Mouse (Mus musculus) kidney, postnatal 0 days (tissue): ENCODE results near the gene Hoxa7. TPM values are rescaled to one million over a fixed set of nuclear protein-coding genes. Genes with fewer than 3 reads are reported as not detected.

Source experiments
- ATAC-seq: fragments of 200-750 bp; cut with Nextera tagmentation; replicated peaks from 2 replicates; pipeline ENCODE4 v1.8.0; 2017; ENCODE audit warnings: low read depth, moderate number of reproducible peaks, moderate TSS enrichment, moderate library complexity; ENCODE audit not compliant: low FRiP score
- DNase-seq: peaks from one replicate; pipeline ENCODE4 v3.0.0-alpha.2; 2016; ENCODE audit warnings: low spot score
- H3K27ac ChIP-seq: fragments of 300-500 bp; sonication (generic); 2 replicates; pipeline ENCODE4 v1.5.1; 2014; ENCODE audit warnings: mild to moderate bottlenecking
- H3K27me3 ChIP-seq: fragments of 300-500 bp; sonication (generic); 2 replicates; pipeline ENCODE4 v1.6.1; 2014; ENCODE audit warnings: low read length, mixed read lengths; ENCODE audit not compliant: insufficient read depth
- H3K36me3 ChIP-seq: fragments of 300-500 bp; sonication (generic); 2 replicates; pipeline ENCODE4 v1.6.1; 2014; ENCODE audit warnings: low read length, mixed read lengths; ENCODE audit not compliant: insufficient read depth
- H3K4me1 ChIP-seq: fragments of 300-500 bp; sonication (generic); replicated peaks from 2 replicates; pipeline ENCODE4 v1.6.1; 2014; ENCODE audit warnings: antibody characterized with exemption, low read length, mixed read lengths; ENCODE audit not compliant: insufficient read depth
- H3K4me2 ChIP-seq: fragments of 300-500 bp; sonication (generic); 2 replicates; pipeline ENCODE4 v1.6.1; 2014; ENCODE audit warnings: mild to moderate bottlenecking, low read length, moderate library complexity, mixed read lengths
- H3K4me3 ChIP-seq: fragments of 300-500 bp; sonication (generic); replicated peaks from 2 replicates; pipeline ENCODE4 v1.5.1; 2014; ENCODE audit warnings: low read depth, low read length
- H3K9ac ChIP-seq: fragments of 300-500 bp; sonication (generic); 2 replicates; pipeline ENCODE4 v1.6.1; 2014; ENCODE audit warnings: low read depth, low read length
- H3K9me3 ChIP-seq: fragments of 300-500 bp; sonication (generic); replicated peaks from 2 replicates; pipeline ENCODE4 v1.6.1; 2016; ENCODE audit warnings: low read length, inconsistent platforms, mixed read lengths
- CTCF ChIP-seq: IDR thresholded peaks from 2 replicates; pipeline ENCODE4 v1.5.1; 2016; ENCODE audit warnings: antibody characterized with exemption, low read depth, mild to moderate bottlenecking, moderate library complexity
- WGBS: fragments of 180-500 bp; shearing (Covaris S2); extraction: QIAGEN DNeasy Blood & Tissue Kit; methylation state at CpG from one replicate; pipeline ENCODE4 v1.1.7; 2014; 5-methylcytosine and 5-hydroxymethylcytosine counted together
- polyA plus RNA-seq: library from polyadenylated mRNA; unstranded; fragments of >200 nt; fragmentation: Nextera tagmentation; extraction: Ambion mirVana; gene quantifications from 2 replicates; pipeline ENCODE4 v1.2.1, GENCODE M21; 2015

Gene Hoxa7
- polyA plus RNA-seq, 1 experiment from 2014 or later = 29.7 TPM

DNA sequence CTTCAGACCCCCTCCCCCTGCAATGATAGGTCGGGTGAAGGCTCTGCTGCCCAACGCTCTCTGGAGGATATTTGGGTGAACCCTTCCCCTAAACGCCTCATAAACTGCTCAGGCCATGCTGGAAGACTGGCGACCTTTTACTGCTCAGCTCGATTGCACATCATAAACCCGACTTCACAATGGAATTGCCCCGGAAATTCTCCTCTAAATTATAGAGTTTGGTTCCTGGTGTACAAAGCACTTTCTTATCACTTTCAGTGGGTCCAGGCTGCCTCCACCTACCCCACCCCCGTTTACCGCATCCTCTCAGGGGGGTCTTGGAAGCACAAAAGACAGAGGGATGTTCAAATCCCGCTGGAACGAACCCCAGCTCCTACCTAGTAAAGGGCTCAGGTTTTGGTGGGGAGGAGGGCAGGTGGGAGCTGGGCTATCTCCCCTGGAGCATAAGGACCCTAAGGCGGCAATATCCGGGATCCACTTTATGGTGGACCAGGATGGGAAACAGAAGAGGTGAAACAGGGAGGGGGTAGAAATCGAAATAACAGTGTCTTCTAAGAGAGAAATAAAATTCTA, 2.9 kb downstream of the Hoxa7 start:
- DNase-seq (peak; percentile 83), ATAC-seq (no peak)
- peak overlapping the region; percentile 96 for H3K27ac ChIP-seq
- no peaks in the 10 kb centered on the region for H3K9me3 ChIP-seq
- peak overlapping the region; percentile 89 for H3K4me2 ChIP-seq
- H3K4me1 ChIP-seq = peaks cover 47% of the 10 kb centered on the region
- no peaks in the 10 kb centered on the region for H3K27me3 ChIP-seq
- no peaks in the 10 kb centered on the region for H3K36me3 ChIP-seq
- no peak for TF ChIP-seq CTCF
- 25% methylated on average over 14 of the region's 14 CpGs for WGBS
- H3K4me3 ChIP-seq = peak overlapping the region; percentile 62; the same call in 1 of the 2 replicates
- H3K9ac ChIP-seq = peak overlapping the region; percentile 91; the same call in 1 of the 2 replicates

DNA sequence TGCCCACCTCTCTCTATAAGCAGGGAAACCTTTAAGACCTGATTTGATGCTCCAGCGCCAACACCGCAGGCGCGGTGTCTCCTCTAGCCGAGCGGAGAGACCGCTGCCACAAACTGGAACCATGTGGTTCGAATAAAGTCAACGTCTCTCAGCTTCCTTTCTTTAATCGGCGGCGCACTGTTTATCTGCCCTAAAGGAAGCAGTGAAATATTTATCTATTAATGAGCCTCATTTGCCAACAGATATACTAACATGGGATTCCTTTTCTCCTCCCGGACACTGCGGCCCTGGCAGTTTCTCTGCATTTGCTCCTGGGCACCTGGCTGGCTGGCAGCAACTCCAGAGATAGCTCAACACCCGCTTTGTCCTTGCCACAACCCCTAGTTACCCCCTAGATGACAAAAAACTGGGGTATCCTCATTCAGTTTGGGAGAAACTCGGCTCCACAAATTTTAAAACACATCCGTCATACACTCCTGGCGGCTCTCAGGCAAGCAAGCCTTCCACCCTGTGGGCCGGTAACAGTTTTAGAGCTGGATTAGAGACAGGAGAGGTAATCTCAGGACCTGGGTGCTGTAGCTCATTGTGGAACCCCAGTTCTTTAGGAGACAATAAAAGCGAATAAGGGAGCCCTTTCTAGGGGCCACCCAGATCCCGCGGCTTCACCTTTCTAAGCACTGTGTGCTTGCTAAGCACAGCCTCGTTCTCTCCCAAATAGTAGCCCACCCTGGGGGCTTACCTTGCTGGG, 3.6 kb downstream of the Hoxa7 start:
- Histone ChIP-seq H3K4me1 (peaks cover 50% of the 10 kb centered on the region), H3K9ac (peak overlapping the region; percentile 91), H3K4me3 (peak overlapping the region; percentile 62), H3K27me3 (no peaks in the 10 kb centered on the region), H3K9me3 (no peaks in the 10 kb centered on the region), H3K4me2 (peak overlapping the region; percentile 89), H3K27ac (peak overlapping the region; percentile 96), H3K36me3 (no peaks in the 10 kb centered on the region)
- WGBS = 17% methylated on average over 23 of the region's 23 CpGs
- DNase-seq (peak; percentile 64), ATAC-seq (no peak)
- TF ChIP-seq CTCF = no peak

DNA sequence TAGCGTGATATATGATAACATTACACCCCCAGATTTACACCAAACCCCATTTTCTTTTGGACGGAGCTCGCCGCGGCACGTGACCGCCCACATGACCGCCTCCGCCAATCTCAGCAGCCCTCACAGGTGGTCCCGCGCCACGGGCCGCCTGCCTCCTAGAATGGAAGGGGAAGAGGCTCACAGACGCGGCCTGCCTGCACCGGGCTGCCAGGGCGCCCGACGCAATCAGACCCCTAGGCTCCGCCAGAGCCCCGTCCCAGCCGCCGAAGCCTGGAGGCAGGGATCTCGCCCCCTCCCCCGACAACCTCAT, 4.2 kb downstream of the Hoxa7 start:
- ATAC-seq = peak; percentile 81
- TF ChIP-seq CTCF = no peak
- Histone ChIP-seq H3K36me3 (no peaks in the 10 kb centered on the region), H3K9me3 (no peaks in the 10 kb centered on the region), H3K4me3 (peak overlapping the region; percentile 62), H3K4me1 (peaks cover 50% of the 10 kb centered on the region), H3K9ac (peak overlapping the region; percentile 91), H3K27me3 (no peaks in the 10 kb centered on the region), H3K27ac (peak overlapping the region; percentile 96), H3K4me2 (peak overlapping the region; percentile 89)
- DNase-seq = peak; percentile 98
- 1% methylated on average over 25 of the region's 25 CpGs for WGBS

DNA sequence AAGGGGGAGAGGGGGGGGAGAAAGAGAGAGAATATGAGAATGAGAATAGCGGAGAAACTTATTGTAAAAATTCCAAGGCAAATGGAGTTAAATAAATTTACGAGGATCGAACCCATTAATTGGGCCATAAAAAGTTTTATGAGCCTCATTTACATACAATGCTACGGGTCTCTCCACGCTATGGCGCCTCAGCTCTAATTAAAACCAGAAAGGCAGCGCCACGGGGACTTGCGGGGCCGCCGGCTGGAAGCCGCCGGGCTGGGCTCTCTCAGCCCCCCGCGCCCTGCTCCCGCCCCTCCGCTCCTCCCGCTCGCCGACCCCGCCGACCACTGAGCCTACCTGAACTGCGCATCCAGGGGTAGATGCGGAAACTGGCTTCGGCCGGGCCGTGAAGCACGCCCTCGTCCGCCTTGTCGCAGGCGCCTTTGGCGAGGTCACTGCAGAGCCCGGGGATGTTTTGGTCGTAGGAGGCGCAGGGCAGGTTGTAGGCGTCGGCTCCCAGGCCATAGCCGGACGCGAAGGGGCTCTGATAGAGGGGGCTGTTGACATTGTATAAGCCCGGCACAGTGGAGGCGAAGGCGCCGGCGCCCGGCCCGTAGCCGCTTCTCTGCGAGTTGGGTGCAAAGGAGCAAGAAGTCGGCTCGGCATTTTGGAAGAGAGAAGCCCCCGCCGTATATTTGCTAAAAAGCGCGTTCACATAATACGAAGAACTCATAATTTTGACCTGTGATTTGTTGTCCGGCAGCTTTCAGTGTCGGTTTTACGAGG, 4.8 kb downstream of the Hoxa7 start:
- ATAC-seq (peak; percentile 31; the same call in 1 of the 2 replicates), DNase-seq (no peak)
- peaks cover 50% of the 10 kb centered on the region for H3K4me1 ChIP-seq
- TF ChIP-seq CTCF = no peak
- no peaks in the 10 kb centered on the region for H3K27me3 ChIP-seq
- under 1% methylated on average over 54 of the region's 60 CpGs for WGBS
- no peaks in the 10 kb centered on the region for H3K36me3 ChIP-seq
- peak overlapping the region; percentile 91 for H3K9ac ChIP-seq
- peak overlapping the region; percentile 62 for H3K4me3 ChIP-seq
- no peaks in the 10 kb centered on the region for H3K9me3 ChIP-seq
- H3K4me2 ChIP-seq = peak overlapping the region; percentile 89
- peak overlapping the region; percentile 96 for H3K27ac ChIP-seq

GRCm38 (mm10) chr6:52215771-52216535, 5.7 kb downstream of the Hoxa7 start:
- H3K4me3 ChIP-seq = peak overlapping the region; percentile 62
- DNase-seq (no peak), ATAC-seq (no peak)
- no peaks in the 10 kb centered on the region for H3K9me3 ChIP-seq
- WGBS = 2% methylated on average over 30 of the region's 30 CpGs
- H3K36me3 ChIP-seq = no peaks in the 10 kb centered on the region
- peak overlapping the region; percentile 89 for H3K4me2 ChIP-seq
- peak overlapping the region; percentile 96 for H3K27ac ChIP-seq
- TF ChIP-seq CTCF = no peak
- H3K9ac ChIP-seq = peak overlapping the region; percentile 91
- H3K27me3 ChIP-seq = no peaks in the 10 kb centered on the region
- peaks cover 51% of the 10 kb centered on the region for H3K4me1 ChIP-seq

DNA sequence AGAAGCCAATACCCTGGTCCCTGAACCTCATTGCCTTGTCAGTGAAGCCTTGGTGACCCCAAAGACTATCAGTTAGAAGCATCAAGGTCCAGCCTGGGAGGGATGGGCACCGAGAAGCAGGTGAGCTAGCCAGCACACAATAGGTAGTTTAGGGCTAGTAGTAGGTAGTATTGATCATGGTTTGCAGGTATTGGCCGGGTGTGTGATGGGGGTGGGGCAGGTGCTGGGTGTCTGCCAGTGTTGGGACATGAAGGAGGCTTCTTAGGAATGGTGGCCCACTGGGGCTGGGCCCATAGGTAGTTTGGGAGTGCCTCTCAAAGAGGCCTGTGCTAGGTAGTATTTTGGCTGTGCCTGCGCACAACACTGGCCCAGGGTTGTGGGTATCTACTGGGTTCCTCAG, 6.6 kb downstream of the Hoxa7 start:
- Histone ChIP-seq H3K27ac (no peak overlapping the region), H3K4me3 (peak overlapping the region; percentile 62; the same call in 1 of the 2 replicates), H3K27me3 (no peaks in the 10 kb centered on the region), H3K9me3 (no peaks in the 10 kb centered on the region), H3K4me1 (peaks cover 52% of the 10 kb centered on the region), H3K9ac (0 out of 2 replicates have a peak overlapping the region, but pooled peaks have one; percentile 33), H3K36me3 (no peaks in the 10 kb centered on the region), H3K4me2 (peak overlapping the region; percentile 89)
- TF ChIP-seq CTCF = no peak
- ATAC-seq (no peak), DNase-seq (no peak)
- 42% methylated on average over 3 of the region's 3 CpGs for WGBS
